Mouse (Mus musculus): Measurements from ENCODE around the gene Ksr2. TPM values are rescaled to one million over a fixed set of nuclear protein-coding genes. Genes with fewer than 3 reads are reported as not detected.

Ksr2 gene
- total and polyA plus RNA-seq, 3 experiments = not detected

DNA sequence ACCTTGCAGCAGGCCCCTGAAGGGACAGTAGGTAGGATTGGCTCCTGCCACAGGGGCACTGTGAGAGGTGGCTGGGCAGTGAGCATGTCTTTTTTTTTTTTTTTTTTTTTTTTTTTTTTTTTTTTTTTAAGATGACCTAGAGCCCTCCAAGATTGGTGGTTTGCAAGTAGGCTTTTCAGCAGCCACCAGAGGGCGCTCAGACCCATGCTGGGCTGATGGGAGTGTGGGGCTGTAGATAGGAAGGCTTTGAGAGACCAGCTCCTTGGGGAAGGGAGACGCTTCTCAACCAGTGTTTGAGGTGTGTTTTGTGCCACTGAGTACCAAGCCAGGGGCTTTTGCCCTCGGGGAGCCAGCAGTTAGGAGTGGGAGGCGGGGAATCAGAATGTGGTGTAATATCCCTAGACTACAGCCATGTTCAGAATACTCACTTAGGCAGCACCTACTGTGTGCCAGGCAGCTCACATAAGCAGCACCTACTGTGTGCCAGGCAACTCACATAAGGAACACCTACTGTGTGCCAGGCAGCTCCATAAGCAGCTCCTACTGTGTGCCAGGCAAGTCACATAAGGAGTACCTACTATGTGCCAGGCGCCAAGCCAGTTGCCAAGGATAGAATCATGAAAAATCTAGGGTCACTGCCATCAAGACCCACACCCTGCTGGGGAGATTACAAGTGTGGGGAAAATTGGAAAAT is 200.7 kb downstream of the Ksr2 start:
- no peaks in the 10 kb centered on the region for H3K4me1 ChIP-seq (ENCODE audit: control insufficient read depth in 1 of 2, insufficient read depth in 2 of 2, low read length in 2 of 2)
- no peaks in the 10 kb centered on the region for H3K9me3 ChIP-seq (replicated peaks; ENCODE audit: insufficient read depth, low read length)
- no peak for TF ChIP-seq SMC3 (IDR thresholded peaks at IDR 0.05; ENCODE audit: low read depth, low read length)
- TF ChIP-seq TBP (IDR thresholded peaks at IDR 0.05; ENCODE audit: low read depth, low read length) = no peak
- TF ChIP-seq CTCF (IDR thresholded peaks at IDR 0.05 in 2 of 3, conservative IDR thresholded peaks at IDR 0.05 in 1 of 3; ENCODE audit: control insufficient read depth in 1 of 3, insufficient read depth in 1 of 3, low read depth in 2 of 3, low read length in 3 of 3, poor library complexity in 1 of 3, severe bottlenecking in 1 of 3) = peak in 2 of 3 experiments; percentile 5 to 46; a peak in 3 of 6 replicates
- TF ChIP-seq ZKSCAN1 (IDR thresholded peaks at IDR 0.05; ENCODE audit: low read depth, low read length) = peak; percentile 93
- no peak for TF ChIP-seq MYC (IDR thresholded peaks at IDR 0.05; ENCODE audit: low read depth, low read length)
- no peak for TF ChIP-seq BHLHE40 (IDR thresholded peaks at IDR 0.05; ENCODE audit: borderline replicate concordance, low read depth, low read length)
- no peak overlapping the region for H3K4me3 ChIP-seq (ENCODE audit: control insufficient read depth in 1 of 2, insufficient read depth in 1 of 2, low read depth in 2 of 2, low read length in 2 of 2)
- H3K79me2 ChIP-seq (ENCODE audit: control insufficient read depth, insufficient read depth, low read length, poor library complexity) = no peaks in the 10 kb centered on the region
- no peak overlapping the region for H3K27ac ChIP-seq (ENCODE audit: control insufficient read depth, low read depth, low read length)
- DNase-seq (ENCODE audit: low read depth, low spot score) = peak; percentile 14
- no peaks in the 10 kb centered on the region for H3K36me3 ChIP-seq (ENCODE audit: control insufficient read depth in 1 of 2, insufficient read depth in 2 of 2, low read length in 2 of 2)
- no peaks in the 10 kb centered on the region for H3K27me3 ChIP-seq (ENCODE audit: control insufficient read depth in 1 of 2, insufficient read depth in 2 of 2, low read length in 2 of 2)
- no peak overlapping the region for H3K9ac ChIP-seq (ENCODE audit: control insufficient read depth, low read depth, low read length, poor library complexity, severe bottlenecking)

DNA sequence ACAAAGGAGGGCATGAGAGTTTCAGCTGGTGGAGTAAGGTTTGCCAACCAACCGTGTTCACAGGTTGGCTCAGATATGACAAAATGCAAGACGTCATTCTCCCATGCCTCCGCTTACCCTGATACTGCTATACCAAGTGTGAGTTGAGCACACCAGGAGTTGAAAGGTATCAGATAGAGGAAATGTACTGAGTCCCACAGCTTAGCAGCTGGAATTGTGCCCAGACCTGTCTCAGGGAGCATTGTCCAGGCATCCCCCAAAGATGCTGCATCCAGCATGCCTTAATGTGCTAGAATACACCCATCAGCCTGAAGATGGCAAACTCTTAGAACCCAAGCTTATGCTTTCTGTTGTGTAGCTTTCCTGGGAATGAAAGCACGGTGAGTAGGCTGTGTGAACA is 206.5 kb downstream of the Ksr2 start:
- H3K9ac ChIP-seq (ENCODE audit: control insufficient read depth, low read depth, low read length, poor library complexity, severe bottlenecking) = no peak overlapping the region
- no peaks in the 10 kb centered on the region for H3K27me3 ChIP-seq (ENCODE audit: control insufficient read depth in 1 of 2, insufficient read depth in 2 of 2, low read length in 2 of 2)
- no peak overlapping the region for H3K27ac ChIP-seq (ENCODE audit: control insufficient read depth, low read depth, low read length)
- no peaks in the 10 kb centered on the region for H3K36me3 ChIP-seq (ENCODE audit: control insufficient read depth in 1 of 2, insufficient read depth in 2 of 2, low read length in 2 of 2)
- no peaks in the 10 kb centered on the region for H3K79me2 ChIP-seq (ENCODE audit: control insufficient read depth, insufficient read depth, low read length, poor library complexity)
- DNase-seq (ENCODE audit: low read depth, low spot score) = no peak
- H3K4me1 ChIP-seq (ENCODE audit: control insufficient read depth in 1 of 2, insufficient read depth in 2 of 2, low read length in 2 of 2) = no peaks in the 10 kb centered on the region
- H3K4me3 ChIP-seq (ENCODE audit: control insufficient read depth in 1 of 2, insufficient read depth in 1 of 2, low read depth in 2 of 2, low read length in 2 of 2) = no peak overlapping the region
- no peak for TF ChIP-seq GATA1 (IDR thresholded peaks at IDR 0.05; ENCODE audit: low read depth, low read length)
- TF ChIP-seq MAZ (IDR thresholded peaks at IDR 0.05; ENCODE audit: low read depth, low read length) = no peak
- TF ChIP-seq NELFE (IDR thresholded peaks at IDR 0.05; ENCODE audit: low read depth, low read length) = no peak
- TF ChIP-seq TAL1 (IDR thresholded peaks at IDR 0.05; ENCODE audit: low read length) = no peak
- no peak for TF ChIP-seq BHLHE40 (IDR thresholded peaks at IDR 0.05; ENCODE audit: borderline replicate concordance, low read depth, low read length)
- TF ChIP-seq SMC3 (IDR thresholded peaks at IDR 0.05; ENCODE audit: low read depth, low read length) = no peak
- no peak for TF ChIP-seq MYC (IDR thresholded peaks at IDR 0.05; ENCODE audit: low read depth, low read length)
- no peak for TF ChIP-seq RCOR1 (IDR thresholded peaks at IDR 0.05; ENCODE audit: low read depth, low read length)
- no peak for TF ChIP-seq USF2 (IDR thresholded peaks at IDR 0.05; ENCODE audit: borderline replicate concordance in 1 of 2, insufficient read depth in 1 of 2, low read depth in 1 of 2, low read length in 2 of 2)
- TF ChIP-seq MYB (IDR thresholded peaks at IDR 0.05; ENCODE audit: low read depth, low read length) = no peak
- no peak for TF ChIP-seq POLR2AphosphoS5 (IDR thresholded peaks at IDR 0.05; ENCODE audit: borderline replicate concordance, low read depth, low read length)
- TF ChIP-seq SIN3A (IDR thresholded peaks at IDR 0.05; ENCODE audit: low read length) = no peak
- no peak for TF ChIP-seq NRF1 (IDR thresholded peaks at IDR 0.05; ENCODE audit: insufficient read depth, low read depth, low read length, poor library complexity, severe bottlenecking)
- no peak for TF ChIP-seq ETS1 (IDR thresholded peaks at IDR 0.05; ENCODE audit: low read depth, low read length)
- no peak for TF ChIP-seq ZC3H11A (IDR thresholded peaks at IDR 0.05; ENCODE audit: low read depth, low read length)
- TF ChIP-seq POLR2AphosphoS2 (IDR thresholded peaks at IDR 0.05; ENCODE audit: low read length) = no peak
- TF ChIP-seq TBP (IDR thresholded peaks at IDR 0.05; ENCODE audit: low read depth, low read length) = no peak
- TF ChIP-seq CHD2 (IDR thresholded peaks at IDR 0.05; ENCODE audit: low read length) = no peak
- TF ChIP-seq GABPA (IDR thresholded peaks at IDR 0.05; ENCODE audit: low read depth, low read length) = no peak
- H3K9me3 ChIP-seq (replicated peaks; ENCODE audit: insufficient read depth, low read length) = no peaks in the 10 kb centered on the region
